In the genomic region with DNA sequence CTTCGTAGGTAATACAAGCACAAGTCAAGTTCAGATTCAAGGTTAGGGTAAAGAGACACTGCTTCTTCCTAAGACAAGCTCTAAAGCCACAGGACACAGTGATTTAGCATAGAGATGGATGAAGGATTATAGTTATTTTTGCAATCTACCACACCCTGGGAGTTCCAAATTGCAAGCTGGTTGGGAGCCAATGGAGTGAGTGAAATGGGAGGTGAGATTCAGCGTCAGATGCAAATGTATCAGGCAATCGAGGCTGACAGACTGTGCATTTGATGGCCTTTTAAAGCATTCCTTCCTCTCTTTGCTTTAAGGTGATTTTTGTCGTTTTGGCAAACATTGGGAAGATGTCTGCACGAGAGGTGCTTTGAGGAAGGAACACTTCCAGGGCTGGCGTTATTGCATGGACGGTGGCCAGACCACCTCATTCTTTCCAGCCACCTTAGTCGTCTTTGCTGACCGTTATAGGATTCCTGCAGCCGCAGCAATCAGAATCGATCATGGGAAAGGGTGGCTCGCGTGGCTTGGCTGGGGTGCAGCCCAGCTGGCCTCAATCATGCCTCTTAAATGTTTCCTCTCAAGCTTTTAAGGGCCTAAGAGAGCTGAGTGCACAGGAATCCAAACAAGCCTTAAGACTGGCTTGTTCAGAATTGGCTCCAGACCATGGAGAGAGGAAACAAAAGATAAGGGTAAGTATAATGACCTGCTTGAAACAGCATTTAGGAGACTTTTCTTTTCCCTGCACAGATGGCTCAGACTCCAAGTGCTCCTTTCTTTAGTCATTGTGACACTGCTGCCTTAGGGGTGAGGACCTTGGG, we compare ENCODE assay signal across 10 mouse cellular contexts.
DNase-seq lines count a peak whose midpoint lies in the region; ATAC-seq lines count a peak whose summit lies in the region.
"Had no signal": no experiment of that assay in that cellular context is flagged by ENCODE, and none has a peak within 500 bp of the region (broad histone marks: within the 10 kb centered on the region; RNA-seq: fewer than 3 reads in every experiment).

No protein-coding gene starts in this region.

- no peak; the same call in 1 of the 2 replicates for ATAC-seq in forebrain, embryonic 12.5 days (ENCODE audit: low FRiP score)
- ATAC-seq in forebrain, embryonic 15.5 days (replicated peaks) = 0 out of 2 replicates have a peak, but pooled peaks have one; percentile 35
- no peak for ATAC-seq in frontal cortex, adult (ENCODE audit: low TSS enrichment)

- peak; percentile 16 for DNase-seq in forebrain, embryonic 10.5 days (ENCODE audit: extremely low spot score, low spot score)
- DNase-seq in kidney, postnatal 14 days = peak; percentile 2
- no peak for DNase-seq in kidney, adult 9 months
- peak; percentile 26 for DNase-seq in lung, postnatal 14 days
- no peak for DNase-seq in layer of hippocampus, adult 18-20 months (ENCODE audit: low spot score in 2 of 2)

- no peak overlapping the region for H3K4me2 ChIP-seq in forebrain, embryonic 12.5 days
- no peak overlapping the region for H3K4me2 ChIP-seq in forebrain, embryonic 15.5 days (replicated peaks)

- no peaks in the 10 kb centered on the region for H3K36me3 ChIP-seq in forebrain, embryonic 10.5 days (replicated peaks)
- no peaks in the 10 kb centered on the region for H3K36me3 ChIP-seq in forebrain, embryonic 12.5 days (replicated peaks)
- no peaks in the 10 kb centered on the region for H3K36me3 ChIP-seq in forebrain, embryonic 15.5 days

- peaks cover 23% of the 10 kb centered on the region for H3K4me1 ChIP-seq in forebrain, embryonic 10.5 days
- peaks cover 7% of the 10 kb centered on the region for H3K4me1 ChIP-seq in forebrain, embryonic 12.5 days
- H3K4me1 ChIP-seq in forebrain, embryonic 15.5 days = peaks cover 16% of the 10 kb centered on the region

- H3K9ac ChIP-seq in forebrain, embryonic 12.5 days = no peak overlapping the region
- no peak overlapping the region for H3K9ac ChIP-seq in forebrain, embryonic 15.5 days (replicated peaks)

- WGBS in forebrain, embryonic 10.5 days = 31% methylated on average over 13 of the region's 13 CpGs
- 18% methylated on average over 13 of the region's 13 CpGs for WGBS in forebrain, embryonic 12.5 days
- WGBS in forebrain, embryonic 15.5 days = 11% methylated on average over 13 of the region's 13 CpGs

- H3K9me3 ChIP-seq in forebrain, embryonic 10.5 days = peaks cover 17% of the 10 kb centered on the region
- H3K9me3 ChIP-seq in forebrain, embryonic 12.5 days = 0 out of 2 replicates have a peak, but pooled peaks cover 6% of the 10 kb centered on the region
- 0 out of 2 replicates have a peak, but pooled peaks cover 6% of the 10 kb centered on the region for H3K9me3 ChIP-seq in forebrain, embryonic 15.5 days

- H3K4me3 ChIP-seq in forebrain, embryonic 10.5 days = no peak overlapping the region
- no peak overlapping the region for H3K4me3 ChIP-seq in forebrain, embryonic 12.5 days (replicated peaks)
- H3K4me3 ChIP-seq in forebrain, embryonic 15.5 days = no peak overlapping the region
- H3K4me3 ChIP-seq: left cerebral cortex, adult 2 months had no signal

- H3K27ac ChIP-seq in forebrain, embryonic 10.5 days = 0 out of 2 replicates have a peak overlapping the region, but pooled peaks have one; percentile 32
- no peak overlapping the region for H3K27ac ChIP-seq in forebrain, embryonic 12.5 days
- H3K27ac ChIP-seq in forebrain, embryonic 15.5 days (replicated peaks) = no peak overlapping the region
- H3K27ac ChIP-seq: left cerebral cortex, adult 2 months; macrophage had no signal

- peaks cover 51% of the 10 kb centered on the region for H3K27me3 ChIP-seq in forebrain, embryonic 10.5 days (ENCODE audit: poor library complexity, severe bottlenecking)
- H3K27me3 ChIP-seq in forebrain, embryonic 12.5 days = peaks cover 30% of the 10 kb centered on the region
- no peaks in the 10 kb centered on the region; the same call in 1 of the 2 replicates for H3K27me3 ChIP-seq in forebrain, embryonic 15.5 days

Comparison
In these comparisons a context has a peak if more than half of its experiments do, and no peak if none do; other contexts are left out.
1. DNase-seq: peak in forebrain, embryonic 10.5 days (single experiment), kidney, postnatal 14 days (single experiment) and lung, postnatal 14 days (single experiment); none in kidney, adult 9 months (single experiment) and layer of hippocampus, adult 18-20 months (0 of 2).